Mouse (Mus musculus) forebrain, embryonic 13.5 days (tissue): Measurements from ENCODE around the gene Zfp618. TPM values are rescaled to one million over a fixed set of nuclear protein-coding genes. Genes with fewer than 3 reads are reported as not detected.

Experiments used
- ATAC-seq: fragments of 200-750 bp; cut with Nextera tagmentation; 2 replicates; pipeline ENCODE4 v1.8.0; 2017
- H3K27ac ChIP-seq: fragments of 300-500 bp; sonication (generic); 2 replicates; pipeline ENCODE4 v1.5.1; 2015; ENCODE audit warnings: inconsistent platforms, mild to moderate bottlenecking, moderate library complexity
- H3K27me3 ChIP-seq: fragments of 300-500 bp; sonication (generic); 2 replicates; pipeline ENCODE4 v1.6.1; 2015; ENCODE audit warnings: mild to moderate bottlenecking, inconsistent platforms
- H3K36me3 ChIP-seq: fragments of 300-500 bp; sonication (generic); 2 replicates; pipeline ENCODE4 v1.6.1; 2015; ENCODE audit warnings: mild to moderate bottlenecking, inconsistent platforms; ENCODE audit not compliant: poor library complexity, severe bottlenecking
- H3K4me1 ChIP-seq: fragments of 300-500 bp; sonication (generic); 2 replicates; pipeline ENCODE4 v1.6.1; 2015; ENCODE audit warnings: inconsistent platforms
- H3K4me2 ChIP-seq: fragments of 300-500 bp; sonication (generic); 2 replicates; pipeline ENCODE4 v1.6.1; 2015; ENCODE audit warnings: inconsistent platforms, mild to moderate bottlenecking, moderate library complexity
- H3K4me3 ChIP-seq: fragments of 300-500 bp; sonication (generic); 2 replicates; pipeline ENCODE4 v1.5.1; 2015; ENCODE audit warnings: mild to moderate bottlenecking, inconsistent platforms
- H3K9ac ChIP-seq: fragments of 300-500 bp; sonication (generic); 2 replicates; pipeline ENCODE4 v1.6.1; 2015; ENCODE audit warnings: mild to moderate bottlenecking, inconsistent platforms
- H3K9me3 ChIP-seq: fragments of 300-500 bp; sonication (generic); replicated peaks from 2 replicates; pipeline ENCODE4 v1.6.1; 2016; ENCODE audit warnings: inconsistent platforms
- WGBS: fragments of 180-500 bp; shearing (Covaris S2); methylation state at CpG from one replicate; pipeline ENCODE4 v1.1.7; 2015; 5-methylcytosine and 5-hydroxymethylcytosine counted together
- polyA plus RNA-seq: library from polyadenylated mRNA; unstranded; fragments of >200 nt; fragmentation: Nextera tagmentation; extraction: Ambion mirVana; gene quantifications from 2 replicates; pipeline ENCODE4 v1.2.1, GENCODE M21; 2015

Zfp618 gene
- polyA plus RNA-seq, 1 experiment from 2014 or later, result 21.7 TPM

DNA sequence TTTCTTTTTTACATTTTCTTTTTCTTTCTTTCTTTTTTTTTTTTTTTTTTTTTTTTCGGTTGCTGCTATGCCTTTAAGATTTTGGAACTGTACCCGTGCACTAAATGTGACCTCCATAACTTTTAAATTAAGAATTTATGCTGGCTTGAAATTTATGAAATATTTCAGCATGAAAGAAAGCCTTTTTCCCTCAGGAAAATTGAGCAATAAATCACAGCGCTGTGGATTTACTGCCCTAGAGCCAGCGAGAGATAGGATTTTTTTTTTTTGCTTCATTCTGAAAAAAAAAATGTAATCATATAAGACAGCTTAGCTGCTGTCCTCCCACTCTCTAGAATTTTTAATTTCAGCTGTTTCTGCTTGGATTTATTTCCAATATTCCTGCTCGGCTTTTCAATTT lies 92.2 kb downstream of the Zfp618 start:
- 74% methylated on average over 5 of the region's 5 CpGs for whole genome bisulfite sequencing
- no peak for ATAC-seq
- Histone ChIP-seq H3K4me1 (peaks cover 10% of the 10 kb centered on the region), H3K36me3 (peaks cover 2% of the 10 kb centered on the region; the same call in 1 of the 2 replicates), H3K9ac (no peak overlapping the region), H3K4me2 (no peak overlapping the region), H3K4me3 (no peak overlapping the region), H3K27ac (no peak overlapping the region), H3K9me3 (no peaks in the 10 kb centered on the region), H3K27me3 (no peaks in the 10 kb centered on the region)

DNA sequence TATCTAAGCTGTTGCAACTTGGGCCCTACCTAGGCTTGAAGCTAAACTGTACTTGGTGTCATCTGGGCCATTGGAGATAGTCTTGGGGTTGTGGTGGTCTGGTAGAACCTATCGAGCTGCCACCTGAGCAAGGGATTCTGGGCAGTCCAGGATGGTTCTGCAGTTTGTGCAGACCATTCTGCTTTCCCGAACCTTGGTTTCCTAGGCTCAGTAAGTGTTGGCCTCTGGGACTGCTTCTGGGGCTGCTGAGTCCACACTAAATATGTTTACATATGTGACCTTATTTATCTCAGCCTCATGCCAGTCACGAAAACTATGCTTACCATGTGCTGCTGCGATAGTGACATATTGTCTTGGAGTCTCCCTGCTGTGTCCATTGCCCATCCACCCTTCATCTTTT lies 93.3 kb downstream of the Zfp618 start:
- Histone ChIP-seq H3K4me2 (no peak overlapping the region), H3K27ac (no peak overlapping the region), H3K4me3 (no peak overlapping the region), H3K36me3 (peaks cover 10% of the 10 kb centered on the region; the same call in 1 of the 2 replicates), H3K4me1 (peaks cover 10% of the 10 kb centered on the region), H3K27me3 (no peaks in the 10 kb centered on the region), H3K9me3 (no peaks in the 10 kb centered on the region), H3K9ac (no peak overlapping the region)
- 97% methylated on average over 4 of the region's 4 CpGs for WGBS
- no peak for ATAC-seq

DNA sequence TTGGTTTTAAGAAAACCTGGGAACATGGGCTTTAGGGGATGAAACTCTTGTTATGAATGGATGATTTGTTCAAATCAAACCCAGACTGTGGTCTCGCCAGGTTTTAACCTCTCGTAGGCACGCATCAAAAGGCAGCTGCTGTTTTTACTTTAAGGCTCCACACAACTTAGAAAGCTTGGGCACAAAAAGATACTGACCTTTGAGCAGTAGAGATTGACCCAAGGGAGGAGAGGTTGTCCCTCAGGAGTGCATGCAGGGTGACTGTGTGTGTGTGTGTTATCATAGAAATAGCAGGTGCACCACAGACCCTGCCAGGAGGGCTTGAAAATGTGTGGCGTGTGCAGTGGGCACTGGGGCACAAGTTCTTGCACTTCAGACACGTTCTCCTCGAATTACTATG lies 95.0 kb downstream of the Zfp618 start:
- H3K4me1 ChIP-seq, result peaks cover 10% of the 10 kb centered on the region
- no peak overlapping the region for H3K4me3 ChIP-seq
- 73% methylated on average over 6 of the region's 6 CpGs for WGBS
- peaks cover 10% of the 10 kb centered on the region; the same call in 1 of the 2 replicates for H3K36me3 ChIP-seq
- H3K9ac ChIP-seq, result no peak overlapping the region
- H3K4me2 ChIP-seq, result no peak overlapping the region
- no peaks in the 10 kb centered on the region for H3K27me3 ChIP-seq
- H3K27ac ChIP-seq, result no peak overlapping the region
- H3K9me3 ChIP-seq, result no peaks in the 10 kb centered on the region
- no peak for ATAC-seq

DNA sequence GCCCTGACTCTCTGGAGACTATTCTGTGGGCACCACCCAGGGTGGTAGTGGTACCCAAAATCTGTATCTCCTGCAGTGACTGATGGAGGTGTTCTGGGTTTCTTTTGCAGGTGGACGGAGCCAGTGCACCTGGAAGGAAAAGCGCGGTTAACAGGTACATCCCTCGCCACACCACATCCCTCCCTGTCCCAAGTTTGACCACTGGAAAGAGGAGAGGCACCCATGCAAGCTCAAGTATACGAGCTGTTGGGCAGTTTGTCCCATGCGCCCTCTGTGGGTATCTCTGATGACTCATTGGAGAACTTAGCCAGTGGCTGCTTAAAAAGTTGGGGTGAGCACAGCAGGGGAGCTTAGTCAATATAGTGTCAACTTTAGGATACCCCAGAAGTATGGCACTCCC lies 96.0 kb downstream of the Zfp618 start:
- peaks cover 8% of the 10 kb centered on the region for H3K4me1 ChIP-seq
- no peak overlapping the region for H3K9ac ChIP-seq
- no peak overlapping the region for H3K4me3 ChIP-seq
- H3K4me2 ChIP-seq, result no peak overlapping the region
- WGBS, result 98% methylated on average over 6 of the region's 6 CpGs
- no peak for ATAC-seq
- H3K27me3 ChIP-seq, result no peaks in the 10 kb centered on the region
- peaks cover 10% of the 10 kb centered on the region; the same call in 1 of the 2 replicates for H3K36me3 ChIP-seq
- no peak overlapping the region for H3K27ac ChIP-seq
- no peaks in the 10 kb centered on the region for H3K9me3 ChIP-seq

DNA sequence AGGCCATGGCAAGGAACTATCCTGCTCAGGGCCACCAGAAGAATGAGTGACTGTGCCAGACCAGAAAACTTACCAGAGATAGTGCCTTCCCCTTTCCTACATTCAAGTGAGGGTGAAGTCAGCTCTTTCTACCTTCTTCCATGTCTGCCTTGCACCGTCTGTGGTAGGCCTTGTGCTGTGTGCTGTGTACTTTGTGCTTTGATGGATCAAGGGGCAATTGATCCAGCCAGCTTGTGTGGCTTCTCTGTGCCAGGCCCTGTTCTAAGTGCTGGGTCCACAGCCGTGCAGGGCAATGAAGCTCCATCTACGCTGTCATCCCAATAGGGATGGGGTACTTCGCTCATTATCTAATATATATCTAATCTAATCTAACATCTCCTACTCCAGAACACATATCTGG lies 98.0 kb downstream of the Zfp618 start:
- Histone ChIP-seq H3K9me3 (no peaks in the 10 kb centered on the region), H3K4me3 (no peak overlapping the region), H3K27ac (no peak overlapping the region), H3K36me3 (peaks cover 10% of the 10 kb centered on the region; the same call in 1 of the 2 replicates), H3K27me3 (no peaks in the 10 kb centered on the region), H3K4me1 (no peaks in the 10 kb centered on the region), H3K9ac (no peak overlapping the region), H3K4me2 (no peak overlapping the region)
- no peak for ATAC-seq
- WGBS, result 97% methylated on average over 4 of the region's 4 CpGs

DNA sequence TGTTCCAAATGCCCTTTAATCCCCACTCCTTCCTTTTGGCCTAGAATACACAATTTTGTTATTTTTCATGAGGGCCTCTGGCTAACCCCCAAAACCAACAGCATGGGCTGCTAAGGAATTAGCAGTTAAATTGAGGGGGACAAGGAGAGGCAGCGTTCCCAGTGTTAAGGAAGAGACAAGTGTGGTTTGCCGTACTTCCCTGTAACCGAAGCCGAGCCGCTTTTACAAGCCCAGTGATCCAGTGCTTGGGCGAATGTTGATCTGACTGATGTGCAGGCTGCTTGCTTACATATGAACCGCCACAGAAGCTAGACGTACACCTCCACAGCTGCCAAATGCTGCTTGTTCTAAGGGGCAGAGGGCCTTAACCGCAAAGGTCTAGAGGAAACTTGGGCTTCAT lies 99.5 kb downstream of the Zfp618 start:
- Histone ChIP-seq H3K4me3 (no peak overlapping the region), H3K4me1 (no peaks in the 10 kb centered on the region), H3K4me2 (no peak overlapping the region), H3K9ac (no peak overlapping the region), H3K27me3 (no peaks in the 10 kb centered on the region), H3K36me3 (peaks cover 10% of the 10 kb centered on the region; the same call in 1 of the 2 replicates), H3K9me3 (no peaks in the 10 kb centered on the region), H3K27ac (no peak overlapping the region)
- no peak for ATAC-seq
- 92% methylated on average over 9 of the region's 9 CpGs for WGBS

DNA sequence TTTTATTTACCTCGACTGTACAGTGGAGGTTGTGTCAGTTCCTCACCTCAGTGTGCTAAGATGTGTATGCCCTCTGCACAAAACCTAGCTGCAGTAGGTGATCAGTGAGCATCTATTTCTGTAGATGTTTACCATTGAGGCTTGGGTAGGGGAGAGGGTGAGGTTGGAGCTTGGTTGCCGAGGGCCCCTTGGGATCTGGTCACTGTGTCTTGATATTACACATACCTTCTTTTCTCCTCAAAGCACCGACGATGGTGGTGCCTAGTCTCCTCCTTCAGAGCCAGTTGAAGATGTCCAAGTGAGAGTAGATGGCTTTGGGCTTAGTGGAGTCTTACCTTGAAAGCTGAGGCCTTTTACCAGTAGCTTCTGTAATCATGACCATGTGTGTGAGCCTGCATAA lies 101.4 kb downstream of the Zfp618 start:
- no peak for ATAC-seq
- Histone ChIP-seq H3K9me3 (no peaks in the 10 kb centered on the region), H3K9ac (no peak overlapping the region), H3K4me3 (no peak overlapping the region), H3K27ac (no peak overlapping the region), H3K27me3 (no peaks in the 10 kb centered on the region), H3K4me2 (no peak overlapping the region), H3K36me3 (peaks cover 10% of the 10 kb centered on the region; the same call in 1 of the 2 replicates), H3K4me1 (no peaks in the 10 kb centered on the region)
- 94% methylated on average over 4 of the region's 4 CpGs for WGBS

DNA sequence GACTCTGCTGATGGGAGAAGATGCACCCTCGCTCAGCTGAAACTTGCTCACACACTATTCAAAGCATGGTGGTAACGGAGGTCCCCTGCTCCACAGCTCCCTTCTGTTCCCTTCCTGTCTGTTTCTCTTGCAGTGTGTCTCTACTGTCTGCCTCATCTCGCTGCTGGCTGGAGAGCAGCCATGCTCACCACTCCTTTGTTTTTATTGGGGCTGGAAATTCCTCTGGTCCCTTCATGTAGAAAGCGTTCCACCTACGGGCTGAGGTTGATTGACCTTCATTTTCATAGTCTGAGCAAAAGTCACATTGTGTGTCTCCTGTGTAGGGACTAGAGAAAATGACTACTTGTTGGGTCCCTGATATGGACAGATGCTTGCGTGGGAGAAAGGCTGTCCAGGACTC lies 102.4 kb downstream of the Zfp618 start:
- Histone ChIP-seq H3K4me1 (no peaks in the 10 kb centered on the region), H3K9me3 (no peaks in the 10 kb centered on the region), H3K27ac (no peak overlapping the region), H3K27me3 (no peaks in the 10 kb centered on the region), H3K9ac (no peak overlapping the region), H3K36me3 (peaks cover 6% of the 10 kb centered on the region; the same call in 1 of the 2 replicates), H3K4me3 (no peak overlapping the region), H3K4me2 (no peak overlapping the region)
- WGBS, result 82% methylated on average over 6 of the region's 6 CpGs
- no peak for ATAC-seq

DNA sequence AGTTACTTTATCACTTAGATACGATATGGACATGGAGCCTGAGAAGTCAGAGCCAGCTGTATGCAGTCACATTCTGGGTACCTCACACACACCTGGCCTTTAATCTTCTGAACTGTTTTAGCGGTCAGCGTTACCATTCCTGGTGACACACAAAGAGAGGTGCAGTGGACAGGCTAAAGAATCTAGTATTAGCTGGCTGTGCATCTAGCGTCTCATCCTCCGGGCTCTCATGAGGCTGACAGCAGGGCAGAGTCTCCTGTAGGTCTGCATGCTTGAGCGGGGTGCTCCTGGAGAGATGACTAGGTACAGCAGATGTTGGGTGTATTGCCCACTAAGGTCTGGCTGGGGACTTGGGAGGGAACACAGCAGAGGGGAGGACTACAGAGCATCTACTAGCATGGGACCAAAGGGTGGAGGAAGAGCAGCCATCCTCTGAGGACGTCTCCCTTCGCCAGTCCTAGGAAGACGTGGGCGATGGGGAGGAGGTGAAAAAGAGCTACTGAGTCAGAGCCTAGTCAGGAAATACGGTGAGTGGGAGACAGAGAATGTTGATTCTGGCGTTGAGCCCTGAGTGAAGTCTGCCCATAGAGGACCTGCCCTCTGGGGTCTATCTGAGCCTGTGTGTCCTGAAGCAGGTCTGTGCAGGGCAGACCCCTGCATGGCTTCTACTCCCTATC lies 103.3 kb downstream of the Zfp618 start:
- Histone ChIP-seq H3K27ac (no peak overlapping the region), H3K4me2 (no peak overlapping the region), H3K36me3 (no peaks in the 10 kb centered on the region), H3K4me1 (no peaks in the 10 kb centered on the region), H3K27me3 (no peaks in the 10 kb centered on the region), H3K4me3 (no peak overlapping the region), H3K9ac (no peak overlapping the region), H3K9me3 (no peaks in the 10 kb centered on the region)
- ATAC-seq, result no peak
- 89% methylated on average over 12 of the region's 12 CpGs for WGBS

DNA sequence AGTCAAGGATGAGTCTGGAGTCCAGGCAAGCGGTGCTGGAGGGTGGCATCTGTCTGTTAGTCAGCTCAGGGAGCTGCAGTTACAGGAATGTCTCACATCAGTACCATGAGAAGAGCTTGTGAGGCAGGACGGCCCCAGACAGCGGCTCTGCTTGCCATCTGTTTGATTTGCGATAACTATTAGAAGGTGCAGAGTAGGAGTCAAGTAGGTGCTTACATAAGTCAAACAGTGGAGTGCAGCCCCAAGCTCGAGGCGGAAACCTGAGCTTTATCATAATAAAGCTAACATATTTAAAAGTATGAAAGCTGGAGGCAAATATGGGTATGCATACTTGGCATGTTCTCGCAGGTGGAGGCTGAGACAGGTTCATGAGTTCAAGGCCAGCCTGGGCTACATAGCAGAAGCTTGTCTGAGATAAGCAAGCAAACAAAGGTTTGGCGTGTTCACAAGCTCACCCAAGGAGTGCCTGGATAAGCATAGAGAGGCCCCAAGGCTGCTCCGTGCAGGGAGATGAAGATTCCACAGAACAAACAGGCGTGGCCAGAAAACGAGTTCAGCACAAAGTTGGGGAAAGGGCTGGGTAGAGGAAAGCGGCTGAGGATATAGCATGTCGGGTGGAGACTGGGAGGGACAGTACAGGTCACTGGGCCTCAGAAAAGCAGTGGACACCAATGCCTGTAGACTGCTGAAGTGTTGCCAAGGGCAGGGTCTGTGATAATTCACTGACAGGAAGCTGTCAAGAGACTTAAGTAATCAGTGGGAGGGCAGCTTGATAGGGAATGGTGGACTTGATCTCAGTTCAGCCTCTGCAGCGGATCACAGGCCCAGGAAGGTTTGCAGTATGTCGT lies 106.3 kb downstream of the Zfp618 start:
- H3K36me3 ChIP-seq, result no peaks in the 10 kb centered on the region
- H3K9ac ChIP-seq, result no peak overlapping the region
- H3K4me3 ChIP-seq, result no peak overlapping the region
- no peak overlapping the region for H3K27ac ChIP-seq
- 89% methylated on average over 15 of the region's 15 CpGs for WGBS
- H3K4me1 ChIP-seq, result no peaks in the 10 kb centered on the region
- H3K27me3 ChIP-seq, result no peaks in the 10 kb centered on the region
- H3K9me3 ChIP-seq, result no peaks in the 10 kb centered on the region
- ATAC-seq, result no peak
- H3K4me2 ChIP-seq, result no peak overlapping the region

DNA sequence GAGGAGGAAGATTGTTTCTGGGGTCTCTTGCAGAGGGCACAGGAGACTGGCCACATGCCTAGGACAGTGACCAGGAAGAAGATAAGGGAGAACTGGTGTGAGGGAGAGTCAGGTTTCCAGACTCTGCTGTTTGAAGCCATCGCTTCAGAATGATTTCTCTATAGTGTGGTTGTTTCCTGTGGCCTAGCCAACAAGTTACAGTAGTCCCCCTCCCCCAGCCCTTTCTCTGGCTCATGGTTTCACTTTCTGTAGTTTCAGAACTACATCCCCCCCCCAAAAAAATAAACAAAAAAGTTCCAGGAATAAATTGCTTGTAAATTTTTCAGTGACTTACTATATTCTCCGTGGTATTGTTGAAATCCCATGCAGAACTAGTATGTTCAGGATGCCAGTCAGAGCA lies 107.8 kb downstream of the Zfp618 start:
- 95% methylated on average over 2 of the region's 2 CpGs for WGBS
- Histone ChIP-seq H3K9ac (no peak overlapping the region), H3K27ac (no peak overlapping the region), H3K9me3 (no peaks in the 10 kb centered on the region), H3K36me3 (peaks cover 12% of the 10 kb centered on the region; the same call in 1 of the 2 replicates), H3K27me3 (no peaks in the 10 kb centered on the region), H3K4me2 (no peak overlapping the region), H3K4me1 (no peaks in the 10 kb centered on the region), H3K4me3 (no peak overlapping the region)
- no peak for ATAC-seq

DNA sequence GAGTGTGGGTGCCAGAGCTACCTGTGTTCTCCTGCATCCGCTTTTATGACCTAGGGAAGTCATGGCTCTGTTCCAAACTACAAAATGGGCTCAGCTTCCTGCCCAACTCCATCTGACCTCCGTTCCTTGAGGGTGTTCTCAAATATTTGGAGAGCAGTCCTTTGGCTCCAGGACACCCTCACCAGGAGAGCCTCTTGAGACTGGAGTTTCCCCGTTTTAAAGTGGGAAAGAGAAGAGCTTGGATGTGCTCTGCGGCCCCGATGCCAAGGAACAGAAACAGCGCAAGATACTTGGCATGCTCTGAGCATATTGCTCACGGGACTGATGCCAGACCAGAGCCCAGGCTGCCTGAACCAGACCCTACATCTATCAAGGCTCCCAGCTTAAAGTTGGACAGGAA lies 113.8 kb downstream of the Zfp618 start:
- Histone ChIP-seq H3K9me3 (no peaks in the 10 kb centered on the region), H3K4me2 (no peak overlapping the region), H3K9ac (no peak overlapping the region), H3K27me3 (no peaks in the 10 kb centered on the region), H3K36me3 (peaks cover 55% of the 10 kb centered on the region), H3K27ac (no peak overlapping the region), H3K4me1 (no peaks in the 10 kb centered on the region), H3K4me3 (no peak overlapping the region)
- ATAC-seq, result no peak
- WGBS, result 86% methylated on average over 7 of the region's 7 CpGs
